Comparison of ENCODE assay signal across 34 mouse cellular contexts in the genomic region with DNA sequence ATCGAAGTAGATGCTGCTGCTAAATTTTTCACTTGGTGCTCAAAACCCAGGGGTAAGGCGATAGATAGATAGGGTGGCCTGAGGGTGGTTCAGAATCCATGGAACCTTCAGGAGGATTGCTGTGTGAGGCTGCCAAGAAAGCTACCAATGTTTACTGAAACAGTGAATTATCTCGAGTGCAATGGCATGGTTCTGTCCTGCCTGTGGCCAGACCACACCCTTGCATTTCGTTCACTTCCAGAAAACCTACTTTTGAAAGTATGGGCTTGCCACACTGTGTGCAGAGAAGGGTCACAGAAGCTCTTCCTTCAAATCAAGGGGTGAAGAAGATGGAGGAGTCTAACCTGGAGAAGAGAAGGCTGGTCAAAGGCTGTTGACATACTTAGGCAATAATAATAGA. TPM values are rescaled to one million over a fixed set of nuclear protein-coding genes. Genes with fewer than 3 reads are reported as not detected.
DNase-seq lines count a peak whose midpoint lies in the region; ATAC-seq and TF ChIP-seq lines count a peak whose summit lies in the region.
"Had no signal": no experiment of that assay in that cellular context is flagged by ENCODE, and none has a peak within 500 bp of the region (broad histone marks: within the 10 kb centered on the region; RNA-seq: fewer than 3 reads in every experiment).

No protein-coding gene starts in this region.

- DNase-seq in hindbrain, postnatal 0 days (ENCODE audit: low spot score): no peak
- no peak for DNase-seq in hindbrain, embryonic 14.5 days (ENCODE audit: low spot score)
- peak; percentile 31 for DNase-seq in liver
- DNase-seq in liver, embryonic 14.5 days (ENCODE audit: low read depth in 3 of 3, low spot score in 3 of 3): no peak
- DNase-seq in frontal cortex, postnatal 14 days (ENCODE audit: low spot score in 2 of 2): no peak
- DNase-seq in gastrocnemius, postnatal 14 days: no peak
- DNase-seq in T-cell, adult 2 months (ENCODE audit: low spot score): no peak
- DNase-seq: adrenal gland, postnatal 25 days; cerebellum, adult 8-10 months; cerebellum, postnatal 25 days; gastrocnemius, postnatal 36 days; heart, adult 18-20 months; heart, postnatal 14 days; kidney, adult 2 months; kidney, postnatal 36 days; layer of hippocampus, postnatal 36 days; lung, adult 18-20 months; lung, postnatal 10 days; midbrain, embryonic 14.5 days; thymus, adult 18-20 months; thymus, postnatal 25 days had no signal

- H3K36me3 ChIP-seq in hindbrain, postnatal 0 days (ENCODE audit: insufficient read depth, low read length): 0 out of 2 replicates have a peak, but pooled peaks cover 4% of the 10 kb centered on the region
- peaks cover 4% of the 10 kb centered on the region; the same call in 1 of the 2 replicates for H3K36me3 ChIP-seq in hindbrain, embryonic 14.5 days (replicated peaks; ENCODE audit: control insufficient read depth, insufficient read depth)
- H3K36me3 ChIP-seq in liver, embryonic 14.5 days (replicated peaks; ENCODE audit: control insufficient read depth, insufficient read depth, low read depth): peaks cover 16% of the 10 kb centered on the region
- H3K36me3 ChIP-seq: embryonic facial prominence, embryonic 10.5 days; embryonic facial prominence, embryonic 15.5 days; intestine, embryonic 15.5 days had no signal

- TF ChIP-seq EP300 in liver, embryonic 14.5 days (IDR thresholded peaks at IDR 0.05; ENCODE audit: low read depth): no peak

- H3K4me1 ChIP-seq in hindbrain, postnatal 0 days (ENCODE audit: insufficient read depth, low read length): no peaks in the 10 kb centered on the region
- peaks cover under 1% of the 10 kb centered on the region; the same call in 1 of the 2 replicates for H3K4me1 ChIP-seq in hindbrain, embryonic 14.5 days (replicated peaks; ENCODE audit: control insufficient read depth, insufficient read depth, low read length)
- peaks cover 27 to 34% of the 10 kb centered on the region in 2 experiments for H3K4me1 ChIP-seq in liver, embryonic 14.5 days (replicated peaks; ENCODE audit: control insufficient read depth in 2 of 2, insufficient read depth in 2 of 2, low read length in 1 of 2)
- H3K4me1 ChIP-seq: embryonic facial prominence, embryonic 10.5 days; embryonic facial prominence, embryonic 15.5 days had no signal

- no peaks in the 10 kb centered on the region for H3K9me3 ChIP-seq in hindbrain, postnatal 0 days (ENCODE audit: low read length)
- peaks cover 4% of the 10 kb centered on the region; the same call in 1 of the 2 replicates for H3K9me3 ChIP-seq in hindbrain, embryonic 14.5 days (ENCODE audit: control insufficient read depth, low read length)
- no peaks in the 10 kb centered on the region for H3K9me3 ChIP-seq in liver, embryonic 14.5 days (ENCODE audit: control insufficient read depth, low read length)
- H3K9me3 ChIP-seq: embryonic facial prominence, embryonic 10.5 days; embryonic facial prominence, embryonic 15.5 days; hindbrain, embryonic 10.5 days; intestine, embryonic 15.5 days; neural tube, embryonic 15.5 days had no signal

- 88% methylated on average over 4 of the region's 4 CpGs for WGBS in hindbrain, postnatal 0 days
- 89% methylated on average over 4 of the region's 4 CpGs for WGBS in hindbrain, embryonic 14.5 days
- WGBS in liver, embryonic 14.5 days (ENCODE audit: insufficient replicate concordance): 44% methylated on average over 4 of the region's 4 CpGs

- H3K9ac ChIP-seq in hindbrain, postnatal 0 days (replicated peaks; ENCODE audit: low read length): no peak overlapping the region
- no peak overlapping the region for H3K9ac ChIP-seq in hindbrain, embryonic 14.5 days
- peak overlapping the region; percentile 44 for H3K9ac ChIP-seq in liver, embryonic 14.5 days (replicated peaks)
- H3K9ac ChIP-seq: embryonic facial prominence, embryonic 15.5 days; intestine, embryonic 15.5 days; neural tube, embryonic 15.5 days had no signal

- intact Hi-C loops in gastrocnemius, postnatal 14 days (cut with DNase I; ENCODE audit: low total_unique reads): no loop called here

- no peaks in the 10 kb centered on the region for H3K27me3 ChIP-seq in hindbrain, postnatal 0 days (ENCODE audit: insufficient read depth, low read length)
- H3K27me3 ChIP-seq in hindbrain, embryonic 14.5 days (ENCODE audit: control insufficient read depth, insufficient read depth, low read length): no peaks in the 10 kb centered on the region
- H3K27me3 ChIP-seq in liver, embryonic 14.5 days (ENCODE audit: control insufficient read depth, insufficient read depth, low read length): no peaks in the 10 kb centered on the region
- H3K27me3 ChIP-seq: embryonic facial prominence, embryonic 15.5 days; intestine, embryonic 15.5 days; neural tube, embryonic 15.5 days; Patski had no signal

- peak overlapping the region; percentile 23; the same call in 1 of the 2 replicates for H3K27ac ChIP-seq in hindbrain, postnatal 0 days
- no peak overlapping the region for H3K27ac ChIP-seq in hindbrain, embryonic 14.5 days
- H3K27ac ChIP-seq in liver, embryonic 14.5 days: peak overlapping the region; percentile 64
- H3K27ac ChIP-seq: embryonic facial prominence, embryonic 10.5 days; embryonic facial prominence, embryonic 15.5 days; hindbrain, embryonic 10.5 days; intestine, embryonic 15.5 days; macrophage; stomach, postnatal 0 days had no signal

- no peak overlapping the region for H3K4me3 ChIP-seq in hindbrain, postnatal 0 days (ENCODE audit: low read length)
- H3K4me3 ChIP-seq in hindbrain, embryonic 14.5 days (replicated peaks; ENCODE audit: low read length): no peak overlapping the region
- H3K4me3 ChIP-seq in liver, embryonic 14.5 days (ENCODE audit: insufficient read depth in 1 of 2, low read depth in 2 of 2, low read length in 2 of 2): peak overlapping the region in 1 of 2 experiments; percentile 18; a peak in 1 of 4 replicates
- H3K4me3 ChIP-seq: embryonic facial prominence, embryonic 10.5 days; embryonic facial prominence, embryonic 15.5 days; hindbrain, embryonic 10.5 days; intestine, embryonic 15.5 days; neural tube, embryonic 15.5 days had no signal

- no peak for ATAC-seq in hindbrain, postnatal 0 days
- ATAC-seq in hindbrain, embryonic 14.5 days (ENCODE audit: low FRiP score): no peak
- ATAC-seq in liver, embryonic 14.5 days (ENCODE audit: insufficient read depth): peak; percentile 44
- ATAC-seq: forebrain, embryonic 14.5 days; hindbrain, embryonic 16.5 days; intestine, embryonic 15.5 days; Patski had no signal

- no peak overlapping the region for H3K4me2 ChIP-seq in hindbrain, postnatal 0 days (ENCODE audit: low read depth, low read length)
- no peak overlapping the region for H3K4me2 ChIP-seq in hindbrain, embryonic 14.5 days (replicated peaks)
- peak overlapping the region; percentile 64 for H3K4me2 ChIP-seq in liver, embryonic 14.5 days (ENCODE audit: low read depth)
- H3K4me2 ChIP-seq: embryonic facial prominence, embryonic 15.5 days; intestine, embryonic 15.5 days; neural tube, embryonic 15.5 days had no signal

- TF ChIP-seq CTCF in hindbrain, postnatal 0 days (IDR thresholded peaks at IDR 0.05; ENCODE audit: low read depth): no peak
- TF ChIP-seq CTCF in liver, embryonic 14.5 days (IDR thresholded peaks at IDR 0.05; ENCODE audit: low read depth): no peak

RNA-seq across cellular contexts. Expression of a gene that starts 8.0 kb away (rescaled TPM):
- total RNA-seq in hindbrain, postnatal 0 days (2014; rRNA removed): 5.7 and 8.3 TPM in 2 replicates
- 10.3 and 13.2 TPM in 2 replicates for polyA plus RNA-seq in hindbrain, postnatal 0 days (2015; fragmentation: Nextera tagmentation; extraction: Ambion mirVana)
- polyA plus RNA-seq in hindbrain, embryonic 14.5 days (2014; fragmentation: Nextera tagmentation; extraction: Ambion mirVana): 3.1 and 3.3 TPM in 2 replicates
- 127 and 198 TPM in 2 replicates for polyA plus RNA-seq in liver, embryonic 14.5 days (2012; rRNA removed)
- polyA plus RNA-seq in liver, embryonic 14.5 days (2014; fragmentation: Nextera tagmentation; extraction: Ambion mirVana): 60.1 and 70.2 TPM in 2 replicates
- 10 to 100 TPM in 1 of 2 experiments, 1 to 10 TPM in 1; 9.7 to 10.3 TPM for total RNA-seq in gastrocnemius, postnatal 14 days (2021)

RNA-seq across cellular contexts. Expression of a gene that starts 8.0 kb away (rescaled TPM):
- 75.7 and 79.0 TPM in 2 replicates for total RNA-seq in hindbrain, postnatal 0 days (2014; rRNA removed)
- polyA plus RNA-seq in hindbrain, postnatal 0 days (2015; fragmentation: Nextera tagmentation; extraction: Ambion mirVana): 86.6 and 92.0 TPM in 2 replicates
- 117 and 126 TPM in 2 replicates for polyA plus RNA-seq in hindbrain, embryonic 14.5 days (2014; fragmentation: Nextera tagmentation; extraction: Ambion mirVana)
- polyA plus RNA-seq in liver, embryonic 14.5 days (2012; rRNA removed): 18.7 and 19.1 TPM in 2 replicates
- polyA plus RNA-seq in liver, embryonic 14.5 days (2014; fragmentation: Nextera tagmentation; extraction: Ambion mirVana): 27.8 and 34.9 TPM in 2 replicates
- total RNA-seq in gastrocnemius, postnatal 14 days (2021): 1 to 10 TPM; 2.5 to 3.1 TPM

RNA-seq across cellular contexts. Expression of a gene that starts 48.3 kb away (rescaled TPM):
- 1.1 TPM in 1 of 2 replicates, not detected in the other for total RNA-seq in hindbrain, postnatal 0 days (2014; rRNA removed)
- 0.18 and 0.31 TPM in 2 replicates for polyA plus RNA-seq in hindbrain, postnatal 0 days (2015; fragmentation: Nextera tagmentation; extraction: Ambion mirVana)
- 0.15 and 0.31 TPM in 2 replicates for polyA plus RNA-seq in hindbrain, embryonic 14.5 days (2014; fragmentation: Nextera tagmentation; extraction: Ambion mirVana)
- polyA plus RNA-seq in liver, embryonic 14.5 days (2012; rRNA removed): 0.08 and 0.13 TPM in 2 replicates
- polyA plus RNA-seq in liver, embryonic 14.5 days (2014; fragmentation: Nextera tagmentation; extraction: Ambion mirVana): not detected in 2 replicates
- total RNA-seq in gastrocnemius, postnatal 14 days (2021): under 1 TPM in 1 of 2 experiments, not detected in 1; 0.29 TPM
- total RNA-seq: adrenal gland, postnatal 25 days; gastrocnemius, adult 18-20 months; gastrocnemius, postnatal 36 days; left cerebral cortex, postnatal 14 days; MEL had no signal
